Mouse (Mus musculus) CD4-positive, CD25-positive, alpha-beta regulatory T cell, adult 4 months (primary cell): ENCODE data around the gene Rpf1. TPM values are rescaled to one million over a fixed set of nuclear protein-coding genes. Genes with fewer than 3 reads are reported as not detected.

Source experiments
- ATAC-seq: one replicate; pipeline ENCODE4 v1.8.0; 2017
- polyA plus RNA-seq, 2 experiments: library from polyadenylated mRNA; unstranded; fragments of 100-300 nt; shearing (Covaris generic); gene quantifications; one replicate each; pipeline ENCODE4 v1.2.1; 2017

The Rpf1 gene
- 10 to 100 TPM; 37.8 to 49.8 TPM for polyA plus RNA-seq

DNA sequence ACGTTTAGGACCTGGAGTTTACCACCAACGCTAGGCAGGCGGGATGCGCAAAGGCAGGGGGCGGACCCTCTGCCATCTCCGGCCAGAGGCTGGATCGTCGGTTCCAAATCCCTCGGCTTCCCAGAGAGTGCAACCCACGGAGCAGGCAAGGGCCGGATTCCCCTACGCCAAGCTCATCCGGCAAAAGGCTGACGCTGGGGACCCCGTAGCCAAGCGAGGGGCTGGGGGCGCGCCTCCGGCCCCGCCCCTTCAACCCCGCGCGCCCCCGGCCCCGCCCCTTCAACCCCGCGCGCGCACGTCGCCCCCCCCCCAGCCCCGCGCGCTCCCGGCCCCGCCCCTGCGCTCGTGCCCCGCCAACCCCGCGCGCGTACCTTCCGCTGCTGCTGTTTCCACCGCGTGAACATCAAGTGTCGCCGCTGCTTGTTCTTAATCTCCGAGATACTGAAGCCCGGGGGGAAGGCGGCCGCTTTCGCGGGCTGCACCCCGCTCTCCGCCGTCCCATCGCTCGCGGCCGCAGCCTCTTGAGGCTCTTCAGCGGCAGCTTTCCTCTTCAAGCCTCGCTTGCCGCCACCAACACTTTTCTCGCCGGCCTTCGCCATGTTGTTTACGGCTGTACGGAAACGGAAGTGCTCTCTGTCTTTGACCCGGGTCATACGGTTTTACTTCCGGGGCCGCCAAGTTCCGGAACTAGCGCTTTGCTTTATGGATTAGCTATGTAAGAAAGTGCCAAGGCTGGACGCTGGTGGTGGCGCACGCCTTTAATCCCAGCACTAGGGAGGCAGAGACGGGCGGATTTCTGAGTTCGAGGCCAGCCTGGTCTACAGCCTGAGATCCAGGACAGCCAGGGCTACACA, at the start of gene Rpf1:
Rpf1 (minus strand) TSS at position 632 of the 854 bp plus-strand sequence.
- ATAC-seq = peak; percentile 96

- no peak for ATAC-seq
Measured at GRCm38 (mm10) chr3:146570939-146571338, 49.7 kb upstream of the Rpf1 start.

GRCm38 (mm10) chr3:146570148-146570782, 49.0 kb upstream of the Rpf1 start, which contains the start of gene Uox:
Uox (plus strand) TSS chr3:146570426.
- ATAC-seq = no peak

DNA sequence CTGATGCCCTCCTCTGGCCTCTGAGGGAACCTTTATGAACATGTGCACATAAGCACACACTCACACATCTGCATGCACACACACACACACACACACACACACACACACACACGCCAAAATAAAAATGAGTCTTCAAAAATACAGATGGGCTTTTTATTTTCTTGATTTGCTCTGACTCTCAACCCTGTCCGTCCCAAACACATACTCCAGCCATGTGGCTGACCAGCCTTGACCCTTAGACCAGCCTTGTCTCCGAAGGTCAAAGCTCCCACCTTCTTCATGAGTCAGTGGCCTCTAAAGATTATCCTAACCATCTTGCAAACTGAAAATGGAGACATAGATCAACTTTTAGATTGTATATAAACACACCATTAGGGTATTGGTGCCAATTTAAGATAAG, 48.4 kb upstream of the Rpf1 start:
- no peak for ATAC-seq

DNA sequence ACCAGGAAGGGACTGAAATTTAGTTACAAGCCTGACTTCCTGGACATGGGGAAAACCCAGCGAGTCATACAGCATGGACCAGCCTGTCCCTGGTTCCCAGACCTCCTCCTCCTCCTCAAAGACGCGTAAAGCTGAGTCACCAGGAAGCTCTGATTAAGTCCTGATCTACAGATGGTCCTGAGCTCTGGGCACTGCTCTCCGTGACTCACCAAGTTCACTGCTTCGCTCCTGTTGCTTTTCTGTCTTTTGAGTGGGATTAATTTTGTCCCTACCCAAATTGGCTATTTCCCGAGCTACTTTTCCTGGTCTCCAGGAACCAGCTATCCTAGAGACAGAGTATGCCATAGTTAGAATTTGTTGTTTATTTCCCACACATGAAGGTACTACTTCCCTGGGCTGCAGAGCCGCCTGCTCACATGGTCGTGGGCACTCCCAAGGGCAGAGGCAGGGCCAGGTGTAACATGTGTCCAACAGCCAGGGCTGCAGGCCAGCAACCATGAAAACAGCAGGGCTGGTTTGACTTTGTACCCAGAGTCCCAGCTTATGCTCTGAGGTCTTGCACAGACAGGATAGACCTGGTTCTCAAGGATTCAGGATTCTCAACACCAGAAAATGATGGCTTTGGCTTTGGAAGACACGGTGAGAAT, 46.8 kb upstream of the Rpf1 start:
- no peak for ATAC-seq

DNA sequence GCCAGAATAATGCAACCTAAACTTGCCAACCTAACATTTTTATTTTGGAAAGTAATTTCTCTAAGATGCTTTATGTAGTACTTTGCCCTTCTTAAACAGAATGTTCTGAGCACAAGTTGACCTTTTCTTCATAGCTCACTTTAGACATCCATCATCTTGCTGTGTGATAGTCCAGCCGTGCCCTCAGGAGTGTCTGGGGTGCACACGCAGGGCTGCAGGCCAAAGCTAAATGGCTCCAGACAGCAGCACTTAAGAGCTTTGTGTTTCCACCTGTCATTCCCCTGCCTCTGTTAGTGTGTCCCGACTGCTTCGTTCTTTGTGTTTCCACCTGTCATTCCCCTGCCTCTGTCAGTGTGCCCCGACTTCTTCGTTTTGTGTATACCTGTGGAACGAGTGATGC, 46.1 kb upstream of the Rpf1 start:
- ATAC-seq = no peak

GRCm38 (mm10) chr3:146565065-146565411, 43.8 kb upstream of the Rpf1 start:
- ATAC-seq = no peak

- ATAC-seq = peak; percentile 90
Measured at GRCm38 (mm10) chr3:146564268-146565064, 43.2 kb upstream of the Rpf1 start.

DNA sequence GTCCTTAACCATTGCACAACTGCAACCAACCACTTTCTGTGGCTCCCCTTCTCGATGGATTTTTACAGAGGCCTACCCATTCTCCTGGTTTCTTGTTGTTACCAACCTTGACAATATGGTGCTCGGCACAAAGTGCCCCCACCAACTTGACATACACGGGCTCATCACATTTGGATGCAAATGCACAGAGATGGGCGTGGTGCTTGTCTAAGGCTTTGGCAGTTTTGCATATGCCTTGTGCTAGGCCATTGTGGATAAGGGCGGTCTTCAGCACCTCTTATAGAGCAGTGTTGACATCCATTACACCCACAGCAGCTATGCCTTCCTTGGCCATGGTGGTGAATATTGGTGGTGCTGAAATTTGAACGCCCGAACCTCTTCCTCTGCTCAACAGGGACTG, 41.7 kb upstream of the Rpf1 start:
- no peak for ATAC-seq

DNA sequence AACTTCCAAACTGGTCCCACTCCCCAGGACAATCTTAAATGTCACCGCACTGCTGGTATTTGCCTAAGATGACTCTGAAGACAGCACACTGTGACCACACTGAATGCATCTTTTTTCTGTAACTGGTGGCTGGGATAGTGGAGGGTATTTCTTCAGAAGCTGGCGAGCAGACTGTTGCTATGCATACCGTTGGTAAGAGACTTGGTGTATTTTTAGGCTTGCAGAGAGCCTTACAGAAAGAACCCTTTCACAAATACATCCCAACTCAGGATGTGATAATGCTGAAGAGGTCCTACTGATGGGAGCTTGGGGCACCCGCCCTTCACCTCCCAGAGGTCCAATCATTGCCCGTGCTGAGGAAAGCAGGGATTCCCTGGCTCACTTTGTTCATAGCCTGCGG, 36.3 kb upstream of the Rpf1 start:
- no peak for ATAC-seq

GRCm38 (mm10) chr3:146556567-146556966, 35.3 kb upstream of the Rpf1 start:
- ATAC-seq = no peak

GRCm38 (mm10) chr3:146554816-146555215, 33.6 kb upstream of the Rpf1 start:
- ATAC-seq = no peak

DNA sequence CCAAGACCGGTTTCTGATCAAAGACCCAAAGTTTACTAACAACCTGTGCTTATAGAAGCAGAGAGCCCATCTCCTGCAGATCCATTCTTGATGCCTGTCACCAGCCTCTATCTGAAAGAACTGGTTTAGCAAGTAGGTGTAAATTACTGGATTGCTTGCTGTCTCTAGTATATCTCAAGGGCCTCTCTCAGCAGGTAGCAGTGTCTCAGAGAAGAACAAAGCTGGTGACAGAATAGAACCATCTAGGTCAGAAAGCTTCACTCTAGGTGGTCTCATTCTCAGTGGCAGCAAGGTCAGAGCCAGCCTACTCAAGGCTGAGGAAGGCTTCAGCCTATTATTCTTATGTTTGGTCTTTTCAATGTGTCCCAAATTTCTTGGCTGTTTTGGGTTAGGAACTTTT, 22.4 kb upstream of the Rpf1 start:
- ATAC-seq = no peak

- no peak for ATAC-seq
Measured at GRCm38 (mm10) chr3:146540521-146541273, 19.5 kb upstream of the Rpf1 start.

DNA sequence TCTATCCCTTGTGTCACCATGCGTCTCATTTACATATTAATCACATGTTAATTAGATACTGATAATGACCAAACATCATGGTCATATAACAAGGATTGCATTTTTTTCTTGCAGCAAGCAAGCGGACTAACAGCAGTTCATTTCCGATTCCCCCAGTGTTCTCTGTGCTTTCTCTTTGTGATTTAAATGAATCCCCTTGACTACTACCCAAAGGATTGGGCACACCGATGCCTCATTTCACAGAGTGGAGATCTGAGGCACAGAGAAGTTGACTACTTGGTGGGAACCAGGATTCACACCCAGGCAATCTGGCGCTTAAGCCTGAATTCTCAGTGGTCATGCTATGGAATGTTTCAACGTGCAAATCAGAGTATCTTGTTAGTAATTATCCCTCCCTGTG, 13.8 kb upstream of the Rpf1 start:
- ATAC-seq = no peak

DNA sequence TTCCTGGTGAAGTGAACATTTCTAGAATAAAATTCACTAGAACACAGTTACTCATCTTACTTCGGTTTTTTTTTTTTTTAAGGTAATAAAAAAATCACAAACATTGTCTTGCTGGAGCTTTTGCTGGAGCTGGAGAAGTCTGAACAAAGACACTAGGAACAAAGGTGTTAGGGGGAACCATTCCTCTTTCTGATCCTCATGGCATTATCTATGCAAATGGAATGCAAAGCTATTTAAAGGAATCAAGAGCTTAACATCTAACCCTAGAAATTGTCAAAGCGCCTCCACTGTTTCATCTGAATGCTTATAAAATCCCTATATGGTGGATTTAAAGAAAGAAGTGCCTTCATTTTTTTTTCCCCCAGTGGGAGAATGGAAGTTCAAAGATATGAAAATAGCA, 7.1 kb upstream of the Rpf1 start:
- no peak for ATAC-seq

DNA sequence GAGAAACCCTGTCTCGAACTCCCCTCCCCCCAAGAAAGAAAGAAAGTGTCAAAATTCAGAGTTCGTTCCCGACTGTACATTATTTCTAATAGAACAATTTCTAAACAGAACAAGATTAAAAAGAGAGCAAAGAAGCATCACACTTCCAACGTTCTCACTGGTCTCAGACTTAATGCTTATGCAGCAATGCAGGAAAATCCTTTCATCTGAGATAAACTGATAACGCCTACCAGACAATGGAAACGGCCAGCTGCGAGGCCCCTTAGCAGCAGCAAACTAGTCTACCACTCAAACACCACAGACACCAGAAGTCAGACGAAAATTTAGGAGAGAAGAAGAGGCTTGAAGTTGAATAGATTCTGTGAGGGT, 407 bp upstream of the Rpf1 start:
- ATAC-seq = peak; percentile 4

DNA sequence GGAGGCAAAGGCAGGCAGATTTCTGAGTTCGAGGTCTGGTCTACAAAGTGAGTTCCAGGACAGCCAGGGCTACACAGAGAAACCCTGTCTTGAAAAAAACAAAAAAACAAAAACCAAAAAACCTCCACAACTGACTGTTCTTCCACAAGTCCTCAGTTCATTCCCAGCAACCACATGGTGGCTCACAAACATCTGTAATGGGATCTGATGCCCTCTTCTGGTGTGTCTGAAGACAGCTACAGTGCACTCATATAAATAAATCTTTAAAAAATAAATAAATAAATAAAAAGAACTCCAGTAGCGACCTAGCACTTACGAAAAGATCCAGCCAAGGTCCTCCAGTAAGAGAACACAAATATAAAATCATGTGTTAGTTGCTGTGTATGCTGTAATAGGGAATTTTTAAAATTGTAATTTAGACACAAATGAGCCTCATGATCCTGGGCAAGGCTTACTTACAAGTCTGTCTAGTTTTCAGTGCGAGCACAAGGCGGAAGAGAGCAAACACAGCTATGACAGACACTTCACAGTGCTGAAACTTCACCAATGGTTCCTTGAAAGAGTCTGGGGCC, 917 bp downstream of the Rpf1 start:
- ATAC-seq = no peak

DNA sequence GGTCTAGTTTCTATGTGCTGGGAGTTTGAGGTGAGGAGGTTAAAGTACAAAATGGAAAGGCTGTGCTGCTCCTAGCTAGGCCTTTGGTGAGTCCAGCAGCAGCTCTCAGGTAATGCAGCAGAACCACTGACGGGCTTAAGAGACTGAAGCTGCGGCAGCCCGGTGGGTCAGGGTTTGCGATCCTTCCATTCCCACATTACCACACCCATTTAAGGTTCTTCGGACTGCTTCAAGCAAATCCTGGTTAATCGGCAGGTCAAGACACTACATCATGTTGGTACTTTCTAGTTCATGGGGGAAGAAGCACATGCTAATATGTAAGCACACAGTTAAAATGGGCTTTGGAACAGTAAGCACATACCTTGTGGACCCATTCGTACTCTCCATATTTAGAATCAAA, 14.5 kb downstream of the Rpf1 start:
- no peak for ATAC-seq

DNA sequence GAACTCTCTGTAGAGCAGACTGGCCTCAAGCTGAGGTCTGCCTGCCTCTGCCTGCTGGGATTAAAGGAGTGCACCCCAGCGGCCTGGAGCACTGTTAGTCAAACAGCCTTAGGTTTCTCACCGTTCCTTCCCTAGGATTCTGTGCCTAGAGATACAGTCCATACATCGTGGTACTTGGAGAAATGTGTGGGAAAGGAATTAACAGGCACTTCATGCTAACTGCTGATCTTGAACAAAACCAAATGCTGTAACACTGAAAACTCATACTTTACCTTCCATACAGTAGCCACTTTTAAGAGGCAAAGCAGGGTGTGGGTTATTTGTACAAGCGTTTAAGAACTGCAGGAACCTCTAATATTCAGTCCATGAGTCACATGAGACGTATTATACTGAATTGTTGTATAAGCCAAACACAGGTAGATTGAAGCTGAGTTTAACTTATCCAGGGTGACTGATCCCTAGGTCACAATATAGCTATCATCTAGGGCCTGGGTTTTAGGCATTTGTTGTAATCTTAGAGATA, 19.6 kb downstream of the Rpf1 start:
- ATAC-seq = no peak

GRCm38 (mm10) chr3:146500810-146501201, 20.4 kb downstream of the Rpf1 start:
- ATAC-seq = peak; percentile 5
